Comparison of ENCODE assay signal across 9 mouse cellular contexts in genomic region chr2:134482683-134483082, GRCm38 (mm10).
A peak's percentile ranks its signal among the peaks of the same experiment; 100 is the strongest.
DNase-seq lines count a peak whose midpoint lies in the region; ATAC-seq and TF ChIP-seq lines count a peak whose summit lies in the region.
"Had no signal": no experiment of that assay in that cellular context is flagged by ENCODE, and none has a peak within 500 bp of the region (broad histone marks: within the 10 kb centered on the region; RNA-seq: fewer than 3 reads in every experiment).

No protein-coding gene starts in this region.

- no peak for TF ChIP-seq EP300 in MEL (IDR thresholded peaks at IDR 0.05; ENCODE audit: low read depth in 1 of 2, low read length in 2 of 2)

- peak; percentile 48 for TF ChIP-seq RAD21 in MEL (IDR thresholded peaks at IDR 0.05; ENCODE audit: low read depth, low read length)

- no peak overlapping the region for H3K4me3 ChIP-seq in left cerebral cortex, adult 2 months
- no peak overlapping the region for H3K4me3 ChIP-seq in MEL (ENCODE audit: control insufficient read depth in 1 of 2, insufficient read depth in 1 of 2, low read depth in 2 of 2, low read length in 2 of 2)

- no peaks in the 10 kb centered on the region for H3K36me3 ChIP-seq in MEL (ENCODE audit: control insufficient read depth in 1 of 2, insufficient read depth in 2 of 2, low read length in 2 of 2)

- no peak overlapping the region for H3K9ac ChIP-seq in MEL (ENCODE audit: control insufficient read depth, low read depth, low read length, poor library complexity, severe bottlenecking)

- no peak for DNase-seq in left cerebral cortex, adult 2 months (ENCODE audit: extremely low spot score in 1 of 2, low spot score in 2 of 2)
- no peak for DNase-seq in left cerebral cortex, adult 8-10 months (ENCODE audit: low spot score in 2 of 2)
- DNase-seq in MEL (ENCODE audit: low read depth, low spot score) = peak; percentile 37
- peak; percentile 73 for DNase-seq in embryo, embryonic 10.5 days (ENCODE audit: low spot score)
- DNase-seq in thymus, postnatal 0 days (ENCODE audit: low spot score) = no peak
- DNase-seq in gastrocnemius, postnatal 4 days (ENCODE audit: low spot score in 2 of 2) = no peak
- DNase-seq in heart, adult 11 months = no peak
- DNase-seq: cerebellum, adult 11-12 months had no signal

- no peaks in the 10 kb centered on the region for H3K4me1 ChIP-seq in MEL (ENCODE audit: control insufficient read depth in 1 of 2, insufficient read depth in 2 of 2, low read length in 2 of 2)

- H3K79me2 ChIP-seq in MEL (ENCODE audit: control insufficient read depth, insufficient read depth, low read length, poor library complexity) = no peaks in the 10 kb centered on the region

- TF ChIP-seq POLR2A in MEL (IDR thresholded peaks at IDR 0.05; ENCODE audit: control insufficient read depth in 1 of 2, insufficient read depth in 1 of 2, low read depth in 1 of 2, low read length in 2 of 2, poor library complexity in 1 of 2) = no peak

- H3K27ac ChIP-seq in left cerebral cortex, adult 2 months = no peak overlapping the region
- no peak overlapping the region for H3K27ac ChIP-seq in MEL (ENCODE audit: control insufficient read depth, low read depth, low read length)

- H3K27me3 ChIP-seq in MEL (ENCODE audit: control insufficient read depth in 1 of 2, insufficient read depth in 2 of 2, low read length in 2 of 2) = peaks cover 0 to 2% of the 10 kb centered on the region in 2 experiments; a peak in 1 of 4 replicates

- peak; percentile 52 for TF ChIP-seq CTCF in left cerebral cortex, adult 2 months (IDR thresholded peaks at IDR 0.05)
- peak in 2 of 3 experiments; percentile 19 to 59; a peak in 3 of 6 replicates for TF ChIP-seq CTCF in MEL (IDR thresholded peaks at IDR 0.05 in 2 of 3, conservative IDR thresholded peaks at IDR 0.05 in 1 of 3; ENCODE audit: control insufficient read depth in 1 of 3, insufficient read depth in 1 of 3, low read depth in 2 of 3, low read length in 3 of 3, poor library complexity in 1 of 3, severe bottlenecking in 1 of 3)

- H3K9me3 ChIP-seq in MEL (replicated peaks; ENCODE audit: insufficient read depth, low read length) = no peaks in the 10 kb centered on the region

- intact Hi-C loops in left cerebral cortex, adult 2 months (cut with DNase I) = loop anchor here (1.0 to 5.0 kb wide), 7 partner anchors 455 to 1460 kb away; no protein-coding TSS in a partner anchor

- ATAC-seq in megakaryocyte progenitor cell, adult 5-6 weeks (replicated peaks; ENCODE audit: poor library complexity) = peak; percentile 69

TF ChIP-seq in MEL, 35 proteins besides CTCF, POLR2A, EP300 and RAD21:
- TF ChIP-seq SMC3 (IDR thresholded peaks at IDR 0.05; ENCODE audit: low read depth, low read length) (peak; percentile 47), TCF12 (IDR thresholded peaks at IDR 0.05; ENCODE audit: low read depth, low read length) (no peak)

Comparison
In these comparisons a context has a peak if more than half of its experiments do, and no peak if none do; other contexts are left out.
1. DNase-seq: peak in MEL (single experiment) and embryo, embryonic 10.5 days (single experiment); none in left cerebral cortex, adult 2 months (0 of 2), left cerebral cortex, adult 8-10 months (0 of 2), thymus, postnatal 0 days (single experiment), gastrocnemius, postnatal 4 days (0 of 2) and heart, adult 11 months (single experiment).